Mouse (Mus musculus) macrophage (primary cell): ENCODE measurements around the gene Nptxr. TPM values are rescaled to one million over a fixed set of nuclear protein-coding genes. Genes with fewer than 3 reads are reported as not detected.

Experiments used
- H3K27ac ChIP-seq: fragments of 350-480 bp; formaldehyde crosslinking; 2 replicates; pipeline ENCODE4 v1.9.0; 2021
- H3K36me3 ChIP-seq: fragments of 350-480 bp; formaldehyde crosslinking; 2 replicates; pipeline ENCODE4 v1.9.0; 2021; ENCODE audit errors: inconsistent target
- H3K4me3 ChIP-seq: fragments of 350-480 bp; formaldehyde crosslinking; 2 replicates; pipeline ENCODE4 v1.9.0; 2021; ENCODE audit errors: inconsistent target
- H3K79me2 ChIP-seq: fragments of 350-480 bp; formaldehyde crosslinking; 2 replicates; pipeline ENCODE4 v1.9.0; 2021; ENCODE audit errors: inconsistent target
- WGBS: methylation state at CpG from one replicate; pipeline ENCODE4 v1.1.7; 2026; ENCODE audit warnings: inconsistent platforms; ENCODE audit not compliant: missing documents; 5-methylcytosine and 5-hydroxymethylcytosine counted together
- polyA plus RNA-seq: library from polyadenylated mRNA; stranded (reverse); fragments of 250-400 nt; gene quantifications from 3 replicates; pipeline ENCODE4 v1.2.4, GENCODE M21; 2018; ENCODE audit warnings: inconsistent platforms

Gene Nptxr
- polyA plus RNA-seq, 1 experiment from 2014 or later, result 0.76 TPM

DNA sequence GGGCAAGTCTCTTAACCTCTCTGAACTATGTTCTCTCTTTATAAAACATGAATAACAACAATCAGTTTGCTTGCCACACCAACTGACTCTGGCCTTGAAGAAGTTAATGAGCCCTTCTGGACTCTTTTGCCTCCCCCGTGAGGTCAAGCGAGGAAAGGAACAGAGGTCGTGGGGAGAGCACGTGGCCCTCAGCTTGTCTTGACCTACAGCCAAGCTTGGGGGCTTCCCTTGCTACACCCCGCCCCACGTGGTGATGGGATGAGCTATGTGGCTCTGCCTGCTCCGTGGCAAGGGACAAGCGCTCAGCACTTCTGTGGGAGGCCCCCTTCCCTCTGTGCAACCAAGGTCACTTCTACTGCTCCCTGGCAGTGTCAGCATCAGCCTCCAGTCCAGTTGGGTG, 59.8 kb downstream of the Nptxr start:
- peaks cover 20% of the 10 kb centered on the region for H3K79me2 ChIP-seq
- WGBS, result 89% methylated on average over 8 of the region's 8 CpGs
- no peak overlapping the region for H3K4me3 ChIP-seq
- H3K36me3 ChIP-seq, result no peaks in the 10 kb centered on the region; the same call in 1 of the 2 replicates
- H3K27ac ChIP-seq, result no peak overlapping the region

DNA sequence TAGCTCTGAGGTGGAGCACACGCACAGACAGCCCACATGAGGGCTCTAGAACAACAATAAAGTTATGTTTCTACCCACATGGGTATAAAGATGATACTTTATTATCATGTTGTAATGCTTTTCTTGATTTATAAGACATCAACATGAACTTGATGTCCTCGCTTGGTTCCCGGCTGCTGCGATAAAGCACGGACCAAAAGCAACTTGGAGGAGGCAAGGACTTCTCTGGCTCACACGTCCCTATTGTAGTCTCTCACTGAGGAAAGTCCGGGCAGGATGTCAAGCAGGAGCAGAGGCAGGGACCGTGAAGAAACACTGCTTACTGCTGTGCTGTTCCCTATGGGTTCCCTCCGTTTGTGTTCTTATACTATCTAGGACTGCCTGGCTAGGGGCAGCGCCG, 60.6 kb downstream of the Nptxr start:
- Histone ChIP-seq H3K4me3 (no peak overlapping the region), H3K36me3 (no peaks in the 10 kb centered on the region; the same call in 1 of the 2 replicates), H3K79me2 (peaks cover 28% of the 10 kb centered on the region), H3K27ac (no peak overlapping the region)
- WGBS, result 95% methylated on average over 11 of the region's 11 CpGs

DNA sequence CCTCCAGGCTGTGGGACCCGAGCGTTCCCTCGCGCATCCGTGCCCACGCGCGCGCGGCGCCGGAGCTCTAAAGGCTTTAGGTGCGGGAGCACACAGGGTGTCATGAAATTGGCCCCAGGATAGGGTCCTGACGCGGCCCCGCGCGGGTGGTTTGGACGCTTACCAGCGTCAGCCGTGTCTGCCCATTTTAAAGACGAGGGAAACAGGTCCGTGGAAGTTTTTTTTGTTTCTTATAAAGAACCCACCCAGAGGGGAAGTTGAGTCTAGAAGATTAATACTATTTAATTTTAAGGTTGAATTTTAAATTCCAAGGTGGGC, 61.9 kb downstream of the Nptxr start:
- peak overlapping the region; percentile 27 for H3K4me3 ChIP-seq
- WGBS, result under 1% methylated on average over 22 of the region's 23 CpGs
- H3K27ac ChIP-seq, result no peak overlapping the region

DNA sequence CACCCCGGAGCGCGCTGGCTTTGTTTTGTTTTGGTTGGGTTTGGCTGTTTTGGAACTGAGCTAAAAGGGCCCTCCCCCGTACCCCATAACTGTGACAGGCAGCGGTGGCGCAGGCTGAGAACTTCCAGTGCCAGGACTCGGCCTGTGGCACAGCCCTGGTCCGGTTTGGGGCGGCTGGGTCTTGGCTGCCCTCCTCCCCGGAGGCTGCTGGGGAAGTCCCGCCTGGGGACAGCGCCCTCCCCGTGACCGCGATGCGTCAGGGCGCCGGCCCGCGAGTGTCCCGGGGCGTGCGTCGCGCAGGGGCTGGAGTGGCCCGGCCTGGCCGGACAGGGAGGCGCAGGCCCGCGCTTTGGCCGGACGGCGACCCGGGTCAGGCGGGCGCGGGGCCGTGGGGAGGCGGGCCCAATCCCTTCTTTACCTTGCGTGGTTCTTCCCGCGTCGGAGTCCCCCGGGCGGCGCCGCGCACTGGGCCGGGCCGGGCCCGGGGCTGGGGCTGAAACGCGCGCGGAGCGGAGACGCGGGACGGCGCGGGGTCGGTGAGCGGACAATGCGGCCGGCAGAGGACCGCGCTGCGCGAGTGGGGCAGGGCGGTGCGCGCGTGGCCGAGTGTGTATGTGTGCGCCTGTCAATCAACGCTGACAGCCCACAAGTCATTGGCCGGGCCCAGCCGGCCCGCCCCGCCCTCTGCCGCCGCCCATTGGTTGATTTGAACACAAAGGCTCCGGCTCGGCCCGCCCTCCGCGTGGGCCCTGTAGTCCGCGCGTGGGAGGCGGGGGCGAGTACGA, 62.5 kb downstream of the Nptxr start, which contains the start of gene Sun2:
Gene Sun2, minus strand, starts transcription at position 616 of the 785 bp plus-strand sequence.
- Histone ChIP-seq H3K36me3 (peaks cover 18% of the 10 kb centered on the region; the same call in 1 of the 2 replicates), H3K79me2 (peaks cover 32% of the 10 kb centered on the region), H3K4me3 (peak within 1 kb of the TSS; percentile 83), H3K27ac (peak within 1 kb of the TSS; percentile 82)
- under 1% methylated on average over 81 of the region's 93 CpGs for WGBS

More for the DNA sequence above, 61.9 kb downstream of the Nptxr start:
- Histone ChIP-seq H3K79me2 (peaks cover 32% of the 10 kb centered on the region), H3K36me3 (peaks cover 12% of the 10 kb centered on the region; the same call in 1 of the 2 replicates)

DNA sequence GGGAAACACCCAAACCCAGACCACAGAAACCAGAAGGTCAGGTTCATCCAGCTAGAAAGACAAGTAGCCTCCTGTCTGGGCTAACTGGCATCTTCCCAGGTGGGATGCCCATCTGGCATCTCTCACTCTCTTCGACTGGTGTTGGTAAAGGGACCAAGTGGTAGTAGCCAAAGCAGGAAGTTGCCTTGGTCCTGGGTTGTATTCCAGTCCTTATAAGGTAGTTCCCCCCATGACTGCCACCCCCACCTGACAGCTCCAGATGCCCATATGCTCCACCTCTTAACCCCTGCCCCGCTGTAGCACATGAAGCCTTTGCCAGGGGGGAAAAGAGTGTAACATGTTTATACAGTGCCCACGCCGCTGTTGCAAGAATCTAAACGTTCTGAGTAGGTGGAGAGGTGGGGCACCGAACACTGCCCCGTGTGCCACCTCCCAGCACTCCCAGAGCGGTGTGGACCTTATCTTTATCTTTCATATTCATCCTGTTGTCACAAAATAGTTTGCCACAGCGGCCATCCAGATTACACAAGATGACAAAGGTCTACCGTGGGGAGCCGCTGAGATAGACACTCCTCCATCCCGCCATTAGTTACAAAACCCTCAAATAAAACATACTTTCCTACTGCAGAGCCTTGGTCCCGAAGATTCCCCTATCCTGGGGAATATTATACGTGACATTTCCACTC, 63.2 kb downstream of the Nptxr start:
- H3K4me3 ChIP-seq, result peak overlapping the region; percentile 83
- H3K79me2 ChIP-seq, result peaks cover 32% of the 10 kb centered on the region
- peak overlapping the region; percentile 82 for H3K27ac ChIP-seq
- H3K36me3 ChIP-seq, result peaks cover 25% of the 10 kb centered on the region; the same call in 1 of the 2 replicates
- 0% methylated on average over 14 of the region's 14 CpGs for WGBS

DNA sequence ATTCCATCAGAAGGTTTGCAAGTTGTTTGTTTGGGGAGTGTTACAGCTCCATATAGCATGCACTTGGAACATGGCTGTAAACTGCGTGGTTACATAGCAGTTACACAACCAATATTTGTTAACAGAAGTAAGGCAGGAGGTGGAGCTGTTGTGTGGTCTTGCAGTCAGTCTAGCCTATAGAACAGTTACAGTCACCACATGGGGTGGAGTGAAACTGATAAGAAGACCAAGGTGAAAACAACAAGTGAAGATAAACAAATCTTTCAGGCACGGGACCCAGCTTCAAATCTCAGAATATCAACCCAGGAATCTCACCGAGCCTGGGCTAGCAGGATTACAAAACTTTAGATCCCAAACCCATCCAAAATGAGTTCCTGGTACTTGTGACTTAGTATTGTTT, 63.8 kb downstream of the Nptxr start:
- peaks cover 27% of the 10 kb centered on the region; the same call in 1 of the 2 replicates for H3K36me3 ChIP-seq
- no peak overlapping the region for H3K27ac ChIP-seq
- H3K4me3 ChIP-seq, result peak overlapping the region; percentile 83; the same call in 1 of the 2 replicates
- H3K79me2 ChIP-seq, result peaks cover 32% of the 10 kb centered on the region
- WGBS, result 34% methylated on average over 3 of the region's 3 CpGs

Other genes starting within 250 kb of the Nptxr start
- not detected in 3 replicates for gene Dmc1, start 199.7 kb downstream of the Nptxr start, polyA plus RNA-seq
- gene Fam227a, start 145.8 kb downstream of the Nptxr start, polyA plus RNA-seq, result 0.34 to 1.0 TPM in 2 of 3 replicates, not detected in the other
- gene Cby1, start 145.6 kb downstream of the Nptxr start, polyA plus RNA-seq, result 11.0 to 24.8 TPM (median 14.4 TPM) in 3 replicates
- 71.6 to 131 TPM (median 97.1 TPM) in 3 replicates for gene Tomm22, start 133.9 kb downstream of the Nptxr start, polyA plus RNA-seq
- gene Josd1, start 116.8 kb downstream of the Nptxr start, polyA plus RNA-seq, result 13.3 to 18.4 TPM (median 16.8 TPM) in 3 replicates
- gene Gtpbp1, start 113.9 kb downstream of the Nptxr start, polyA plus RNA-seq, result 18.0 to 29.2 TPM (median 22.4 TPM) in 3 replicates
- 29.8 to 44.7 TPM (median 30.4 TPM) in 3 replicates for gene Sun2, start 62.2 kb downstream of the Nptxr start, polyA plus RNA-seq
- gene Dnal4, start 26.9 kb downstream of the Nptxr start, polyA plus RNA-seq, result 16.8 to 18.9 TPM (median 17.3 TPM) in 3 replicates
- not detected in 3 replicates for gene Npcd, start 29.5 kb upstream of the Nptxr start, polyA plus RNA-seq
- gene Cbx6, start 29.9 kb upstream of the Nptxr start, polyA plus RNA-seq, result 5.7 to 7.7 TPM (median 6.8 TPM) in 3 replicates
- gene Apobec3, start 86.9 kb upstream of the Nptxr start, polyA plus RNA-seq, result 22.8 to 91.0 TPM (median 42.5 TPM) in 3 replicates
- gene Cbx7, start 166.4 kb upstream of the Nptxr start, polyA plus RNA-seq, result 1.2 to 5.5 TPM (median 4.3 TPM) in 3 replicates
- 10.0 to 24.1 TPM (median 11.9 TPM) in 3 replicates for gene Pdgfb, start 210.2 kb upstream of the Nptxr start, polyA plus RNA-seq